Mouse (Mus musculus) kidney, embryonic 14.5 days (tissue): ENCODE measurements at regions not wholly inside any gene's neighbourhood (a gene's known extent, or its start where the extent isn't known, plus 50 kb on each side); places are given as distances from the start of the nearest gene placed in this dataset.

ENCODE experiments used
- ATAC-seq: fragments of 200-750 bp; cut with Nextera tagmentation; 2 replicates; pipeline ENCODE4 v1.8.0; 2017; ENCODE audit warnings: moderate number of reproducible peaks, mild to moderate bottlenecking, moderate TSS enrichment, moderate library complexity; ENCODE audit not compliant: low FRiP score, low TSS enrichment
- H3K27ac ChIP-seq: fragments of 300-500 bp; sonication (generic); 2 replicates; pipeline ENCODE4 v1.5.1; 2014; ENCODE audit warnings: low read depth, mild to moderate bottlenecking, low read length, moderate library complexity, mixed read lengths
- H3K27me3 ChIP-seq: fragments of 300-500 bp; sonication (generic); 2 replicates; pipeline ENCODE4 v1.6.1; 2014; ENCODE audit warnings: mild to moderate bottlenecking, low read length; ENCODE audit not compliant: control insufficient read depth, insufficient read depth
- H3K36me3 ChIP-seq: fragments of 300-500 bp; sonication (generic); 2 replicates; pipeline ENCODE4 v1.6.1; 2014; ENCODE audit warnings: low read length, mixed read lengths; ENCODE audit not compliant: control insufficient read depth, insufficient read depth
- H3K4me1 ChIP-seq: fragments of 300-500 bp; sonication (generic); 2 replicates; pipeline ENCODE4 v1.6.1; 2014; ENCODE audit warnings: low read length, mixed read lengths; ENCODE audit not compliant: control insufficient read depth, insufficient read depth
- H3K4me2 ChIP-seq: fragments of 300-500 bp; sonication (generic); replicated peaks from 2 replicates; pipeline ENCODE4 v1.6.1; 2014; ENCODE audit warnings: low read depth, mild to moderate bottlenecking, low read length
- H3K4me3 ChIP-seq: fragments of 300-500 bp; sonication (generic); 2 replicates; pipeline ENCODE4 v1.5.1; 2014; ENCODE audit warnings: mild to moderate bottlenecking, low read length
- H3K9ac ChIP-seq: fragments of 300-500 bp; sonication (generic); 2 replicates; pipeline ENCODE4 v1.6.1; 2014; ENCODE audit warnings: low read depth, mild to moderate bottlenecking, low read length, moderate library complexity
- H3K9me3 ChIP-seq: fragments of 300-500 bp; sonication (generic); 2 replicates; pipeline ENCODE4 v1.6.1; 2016; ENCODE audit warnings: low read length; ENCODE audit not compliant: control insufficient read depth
- WGBS: fragments of 180-500 bp; shearing (Covaris S2); extraction: QIAGEN DNeasy Blood & Tissue Kit; methylation state at CpG from one replicate; pipeline ENCODE4 v1.1.7; 2014; 5-methylcytosine and 5-hydroxymethylcytosine counted together

DNA sequence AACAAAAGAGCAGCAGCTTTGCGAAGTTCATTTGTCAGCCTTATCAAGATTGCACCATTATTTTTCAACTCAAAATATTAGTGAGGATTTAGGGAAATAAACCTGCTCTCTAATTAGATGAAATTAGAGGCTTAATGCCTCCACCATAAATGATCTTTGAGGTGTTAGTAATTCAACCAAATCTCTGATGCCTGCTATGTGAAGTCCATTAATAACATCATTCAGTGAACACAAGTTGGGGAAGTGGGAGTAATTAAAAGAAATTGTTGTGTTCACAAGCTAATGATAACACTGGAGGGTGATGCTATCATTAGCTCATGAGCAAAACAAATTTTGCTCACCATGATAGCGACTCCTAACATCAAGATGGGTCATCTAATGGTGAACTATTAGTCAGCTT, 246.0 kb downstream of the Ttc6 start:
- Histone ChIP-seq H3K27me3 (no peaks in the 10 kb centered on the region), H3K4me3 (no peak overlapping the region)
- WGBS = 92% methylated on average over 2 of the region's 2 CpGs

DNA sequence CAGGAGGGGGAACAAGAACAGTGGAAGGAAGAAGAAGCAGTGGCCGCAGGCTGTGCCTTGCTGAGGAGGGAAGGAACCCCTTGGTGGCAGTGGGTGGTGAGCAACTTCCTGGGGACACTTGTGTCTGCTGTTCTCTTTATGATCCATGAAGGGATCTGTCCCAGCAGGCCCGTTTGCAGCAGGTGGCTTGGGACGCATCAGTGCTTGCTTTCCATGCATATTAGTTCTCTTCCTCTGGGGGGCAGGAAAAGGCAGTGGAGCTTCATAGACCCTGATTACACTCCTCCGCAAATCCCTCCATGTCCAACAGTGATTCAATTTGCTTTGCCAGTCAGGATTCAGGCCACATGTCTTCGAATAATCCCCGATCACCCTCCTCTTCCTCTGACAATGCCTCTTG, 259.9 kb downstream of the Ttc6 start:
- Histone ChIP-seq H3K4me1 (no peaks in the 10 kb centered on the region), H3K36me3 (no peaks in the 10 kb centered on the region), H3K27ac (no peak overlapping the region), H3K4me2 (no peak overlapping the region), H3K9me3 (no peaks in the 10 kb centered on the region), H3K27me3 (no peaks in the 10 kb centered on the region), H3K9ac (no peak overlapping the region), H3K4me3 (no peak overlapping the region)
- ATAC-seq = no peak
- 56% methylated on average over 6 of the region's 6 CpGs for WGBS

More for the DNA sequence above, 246.0 kb downstream of the Ttc6 start:
- ATAC-seq = no peak
- Histone ChIP-seq H3K9ac (no peak overlapping the region), H3K27ac (no peak overlapping the region), H3K4me2 (no peak overlapping the region), H3K36me3 (no peaks in the 10 kb centered on the region), H3K4me1 (no peaks in the 10 kb centered on the region), H3K9me3 (no peaks in the 10 kb centered on the region)

DNA sequence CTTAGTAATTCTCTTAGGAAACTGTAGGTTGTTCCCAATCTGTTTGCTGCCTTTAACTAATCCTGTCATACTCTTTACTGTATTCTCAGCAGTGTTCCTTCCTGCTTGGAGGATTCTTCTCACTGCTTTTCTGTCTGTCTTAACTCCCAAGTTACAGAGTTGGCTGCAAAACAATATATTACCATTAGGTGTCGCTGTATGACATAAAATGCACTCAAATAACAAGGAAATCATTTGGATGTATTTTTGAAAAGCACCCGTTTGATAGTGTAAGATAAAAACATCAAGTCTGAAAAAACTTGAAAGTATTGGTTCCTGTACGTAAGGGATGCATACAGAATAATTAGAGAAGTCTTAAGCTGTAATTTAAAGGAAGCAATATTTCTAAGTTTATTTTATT, 261.8 kb downstream of the Ttc6 start:
- Histone ChIP-seq H3K4me2 (no peak overlapping the region), H3K27me3 (no peaks in the 10 kb centered on the region)
- WGBS = 16% methylated on average over 3 of the region's 3 CpGs

DNA sequence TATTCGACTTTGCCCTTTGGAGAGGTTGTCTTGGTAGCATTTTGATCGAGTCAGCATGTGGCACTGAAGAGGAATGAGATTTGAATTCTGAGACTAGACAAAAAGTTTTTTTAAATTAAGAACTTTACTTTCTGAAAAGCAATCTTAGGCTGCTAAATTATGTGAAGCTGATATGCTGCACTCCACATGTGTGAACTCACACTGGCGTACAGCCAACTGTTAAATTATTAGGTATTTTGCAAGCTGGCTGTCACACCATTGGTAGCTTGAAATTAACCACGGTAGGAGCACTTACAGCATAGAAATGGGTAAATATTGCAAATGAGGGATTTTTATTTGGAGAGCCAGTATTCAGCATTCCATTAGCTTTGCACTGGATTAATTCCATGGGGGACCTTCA, 278.9 kb downstream of the Ttc6 start:
- 80% methylated on average over 4 of the region's 4 CpGs for WGBS
- H3K4me3 ChIP-seq = no peak overlapping the region
- no peak for ATAC-seq

More for the DNA sequence above, 261.8 kb downstream of the Ttc6 start:
- H3K27ac ChIP-seq = no peak overlapping the region
- H3K4me3 ChIP-seq = no peak overlapping the region
- H3K9me3 ChIP-seq = no peaks in the 10 kb centered on the region
- no peaks in the 10 kb centered on the region for H3K36me3 ChIP-seq
- H3K9ac ChIP-seq = no peak overlapping the region
- no peak for ATAC-seq
- no peaks in the 10 kb centered on the region for H3K4me1 ChIP-seq

DNA sequence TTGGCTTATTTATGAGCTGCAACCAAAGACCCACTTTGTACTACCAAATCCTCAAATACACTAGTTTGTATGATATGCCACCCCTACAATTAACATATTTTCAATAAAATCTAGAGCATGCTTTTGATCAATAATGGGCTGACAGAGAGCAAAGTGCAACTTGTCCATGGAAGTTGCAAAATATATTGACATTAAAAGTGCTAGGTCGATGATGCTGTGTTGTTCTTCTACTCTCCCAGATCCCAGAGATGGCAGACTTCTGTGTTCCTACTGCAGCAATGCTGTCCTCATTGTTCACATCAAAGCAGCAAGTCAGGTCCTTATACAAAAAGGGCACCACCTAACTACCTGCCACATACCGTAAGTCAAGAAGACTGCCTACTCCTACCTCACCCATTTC, 307.1 kb downstream of the Ttc6 start:
- whole genome bisulfite sequencing = 82% methylated on average over 2 of the region's 2 CpGs
- no peaks in the 10 kb centered on the region for H3K36me3 ChIP-seq
- no peaks in the 10 kb centered on the region for H3K4me1 ChIP-seq
- no peaks in the 10 kb centered on the region for H3K9me3 ChIP-seq
- H3K27me3 ChIP-seq = no peaks in the 10 kb centered on the region
- H3K27ac ChIP-seq = no peak overlapping the region
- no peak overlapping the region for H3K4me3 ChIP-seq
- H3K4me2 ChIP-seq = no peak overlapping the region
- H3K9ac ChIP-seq = no peak overlapping the region
- no peak for ATAC-seq

More for the DNA sequence above, 278.9 kb downstream of the Ttc6 start:
- no peaks in the 10 kb centered on the region for H3K4me1 ChIP-seq
- no peaks in the 10 kb centered on the region for H3K9me3 ChIP-seq
- H3K36me3 ChIP-seq = no peaks in the 10 kb centered on the region
- H3K27ac ChIP-seq = no peak overlapping the region
- no peak overlapping the region for H3K4me2 ChIP-seq
- H3K27me3 ChIP-seq = no peaks in the 10 kb centered on the region
- no peak overlapping the region for H3K9ac ChIP-seq

DNA sequence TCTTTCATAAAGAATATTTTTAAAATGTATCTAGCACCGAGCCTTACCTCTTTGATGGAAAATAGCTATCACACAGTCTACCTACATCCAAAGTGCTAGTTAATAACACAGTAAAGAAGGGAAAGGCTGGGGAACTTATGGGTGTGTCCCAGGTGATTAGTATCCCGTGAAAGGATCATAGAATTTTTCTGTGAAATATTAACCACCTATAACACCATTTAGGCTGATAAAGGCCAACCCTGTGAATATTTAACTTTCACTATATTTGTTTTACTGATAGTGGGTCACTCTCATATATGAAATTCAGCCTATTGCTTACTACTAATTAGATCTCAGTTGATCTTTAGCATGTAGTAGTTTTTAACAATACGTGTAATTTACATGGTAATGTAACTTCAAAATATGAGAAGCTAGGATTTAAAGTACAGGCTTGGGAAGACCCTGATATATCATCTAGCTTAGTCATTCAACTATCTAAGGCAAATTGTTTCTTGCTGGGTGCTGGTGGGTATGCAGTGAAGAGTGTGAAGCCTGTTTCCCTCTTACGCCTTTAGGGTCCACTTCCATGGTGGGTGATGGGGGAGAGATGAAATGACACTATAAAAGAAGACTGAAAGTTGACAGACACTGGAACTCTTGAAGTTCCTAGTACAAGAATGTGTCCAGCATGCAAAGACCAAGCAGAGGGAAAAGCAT, 320.6 kb upstream of the Sstr1 start:
- ATAC-seq = no peak
- Histone ChIP-seq H3K9me3 (no peaks in the 10 kb centered on the region), H3K27ac (no peak overlapping the region), H3K27me3 (no peaks in the 10 kb centered on the region), H3K4me3 (no peak overlapping the region), H3K36me3 (no peaks in the 10 kb centered on the region), H3K4me1 (no peaks in the 10 kb centered on the region), H3K4me2 (no peak overlapping the region), H3K9ac (no peak overlapping the region)
- 78% methylated on average over 4 of the region's 4 CpGs for WGBS

DNA sequence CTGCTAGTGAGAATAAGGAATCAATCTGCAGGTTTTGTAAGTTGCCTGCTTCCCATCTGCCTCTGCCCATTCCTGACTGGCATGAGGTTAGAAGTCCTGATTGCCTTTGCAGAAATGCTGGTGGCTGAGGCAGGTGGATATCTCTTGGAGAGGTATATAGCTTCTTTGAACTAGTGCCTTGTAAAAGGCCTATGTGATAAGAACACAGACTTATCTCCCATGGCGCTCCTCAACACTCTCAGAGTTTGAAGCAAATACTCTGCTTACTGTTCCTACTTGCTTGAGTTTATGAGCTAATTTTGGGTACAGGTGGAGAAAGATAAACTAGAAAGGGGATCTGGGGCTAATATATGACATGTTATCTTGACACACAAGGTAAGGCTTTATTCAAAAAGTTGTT, 320.0 kb upstream of the Sstr1 start:
- H3K4me1 ChIP-seq = no peaks in the 10 kb centered on the region
- no peak overlapping the region for H3K4me2 ChIP-seq
- no peaks in the 10 kb centered on the region for H3K9me3 ChIP-seq
- no peak for ATAC-seq
- WGBS = 88% methylated on average over 1 of the region's 1 CpGs
- no peak overlapping the region for H3K9ac ChIP-seq
- H3K36me3 ChIP-seq = no peaks in the 10 kb centered on the region
- H3K4me3 ChIP-seq = no peak overlapping the region
- no peaks in the 10 kb centered on the region for H3K27me3 ChIP-seq
- H3K27ac ChIP-seq = no peak overlapping the region

DNA sequence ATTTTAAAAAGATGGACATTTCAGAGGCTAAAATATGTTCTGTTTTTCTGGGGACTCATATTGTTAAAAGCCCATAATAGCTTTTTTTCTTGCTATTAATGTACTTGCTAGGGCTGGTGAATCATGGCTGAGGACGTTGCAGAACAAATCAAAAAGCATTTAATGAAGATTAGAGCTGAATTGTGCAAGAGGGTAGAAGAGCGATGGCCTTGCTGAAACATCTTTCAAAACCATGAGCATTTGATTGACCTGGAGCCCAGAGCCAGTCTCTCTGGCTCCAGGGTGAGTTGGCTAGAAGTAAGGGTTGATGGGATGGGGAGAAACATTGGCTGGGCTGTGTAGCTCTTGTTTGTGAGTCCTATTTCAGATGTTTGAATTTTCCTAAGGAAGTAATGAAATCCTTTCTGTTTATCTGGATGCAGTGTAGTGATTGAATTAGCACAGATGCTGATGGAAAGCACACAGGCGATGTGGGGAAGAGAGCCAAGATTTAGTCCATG, 313.8 kb upstream of the Sstr1 start:
- WGBS = 77% methylated on average over 3 of the region's 3 CpGs
- Histone ChIP-seq H3K4me2 (no peak overlapping the region), H3K4me1 (no peaks in the 10 kb centered on the region), H3K4me3 (no peak overlapping the region), H3K9me3 (no peaks in the 10 kb centered on the region), H3K27me3 (no peaks in the 10 kb centered on the region), H3K9ac (no peak overlapping the region), H3K36me3 (no peaks in the 10 kb centered on the region), H3K27ac (no peak overlapping the region)
- no peak for ATAC-seq

DNA sequence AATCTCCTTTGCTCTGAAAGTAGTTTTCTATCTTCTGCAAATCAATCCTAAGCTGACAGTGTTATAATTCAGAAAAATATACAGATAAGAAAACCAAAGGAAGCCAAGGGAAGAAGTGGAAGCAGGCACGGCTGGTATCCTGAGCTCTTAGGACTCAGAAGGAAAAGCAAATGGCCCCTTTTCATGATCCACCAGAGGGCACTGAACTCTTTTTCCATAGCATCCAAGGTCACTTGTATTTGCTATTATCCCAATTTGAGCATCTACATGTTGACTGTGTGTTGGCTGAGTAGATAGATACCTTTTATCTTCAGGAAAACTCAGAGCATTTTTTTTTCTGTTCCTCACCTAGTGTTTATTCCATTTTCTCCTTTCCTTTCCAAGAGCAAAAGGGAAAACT, 306.9 kb upstream of the Sstr1 start:
- no peak for ATAC-seq
- Histone ChIP-seq H3K4me1 (no peaks in the 10 kb centered on the region), H3K36me3 (no peaks in the 10 kb centered on the region), H3K27me3 (no peaks in the 10 kb centered on the region), H3K9ac (no peak overlapping the region), H3K9me3 (no peaks in the 10 kb centered on the region), H3K4me2 (no peak overlapping the region), H3K27ac (no peak overlapping the region), H3K4me3 (no peak overlapping the region)
- WGBS = 67% methylated on average over 1 of the region's 1 CpGs
